Mouse (Mus musculus) ES-E14 (cell line): Measurements from ENCODE around the gene Pnpla2. TPM values are rescaled to one million over a fixed set of nuclear protein-coding genes. Genes with fewer than 3 reads are reported as not detected.

Source experiments
- DNase-seq: peaks from one replicate; pipeline ENCODE4 v3.0.0-alpha.2; 2013; ENCODE audit warnings: low read depth, low spot score
- H3K27ac ChIP-seq: 2 replicates; pipeline ENCODE4 v1.5.1; 2012; ENCODE audit warnings: low read depth, mild to moderate bottlenecking, low read length, moderate library complexity, mixed read lengths; ENCODE audit not compliant: poor library complexity, insufficient read depth, severe bottlenecking
- H3K36me3 ChIP-seq: 2 replicates; pipeline ENCODE4 v1.6.1; 2012; ENCODE audit warnings: mild to moderate bottlenecking, low read length, moderate library complexity, mixed read lengths; ENCODE audit not compliant: control insufficient read depth, poor library complexity, insufficient read depth, severe bottlenecking
- H3K4me1 ChIP-seq, 2 experiments: fragments of 150-350 bp in 1 of 2; sonication (generic) in 1 of 2; 2 replicates each; pipeline ENCODE4 v1.6.1; 2012; ENCODE audit warnings: low read length in 2 of 2, mild to moderate bottlenecking in 1 of 2, mixed read lengths in 1 of 2; ENCODE audit not compliant: control insufficient read depth in 2 of 2, insufficient read depth in 2 of 2, poor library complexity in 1 of 2
- H3K4me3 ChIP-seq, 2 experiments: fragments of 150-350 bp in 1 of 2; sonication (generic) in 1 of 2; 2 replicates each; pipeline ENCODE4 v1.5.1; 2012; ENCODE audit warnings: low read length in 2 of 2, low read depth in 1 of 2, mild to moderate bottlenecking in 1 of 2, mixed read lengths in 1 of 2; ENCODE audit not compliant: insufficient read depth in 1 of 2, poor library complexity in 1 of 2, severe bottlenecking in 1 of 2
- H3K9ac ChIP-seq: 2 replicates; pipeline ENCODE4 v1.6.1; 2012; ENCODE audit warnings: low read depth, mild to moderate bottlenecking, low read length, mixed read lengths; ENCODE audit not compliant: poor library complexity, insufficient read depth, severe bottlenecking
- H3K9me3 ChIP-seq: fragments of 150-350 bp; sonication (generic); 2 replicates; pipeline ENCODE4 v1.6.1; 2012; ENCODE audit warnings: low read depth, mild to moderate bottlenecking, low read length; ENCODE audit not compliant: control insufficient read depth, insufficient read depth
- CHD2 ChIP-seq: IDR thresholded peaks from 2 replicates; pipeline ENCODE4 v1.6.1; 2014; ENCODE audit warnings: mild to moderate bottlenecking, low read depth, low read length, inconsistent platforms
- HCFC1 ChIP-seq: IDR thresholded peaks from 2 replicates; pipeline ENCODE4 v1.6.1; 2012; ENCODE audit warnings: low read length, inconsistent platforms, borderline replicate concordance; ENCODE audit not compliant: insufficient read depth
- MAFK ChIP-seq: IDR thresholded peaks from 2 replicates; pipeline ENCODE4 v1.6.1; 2014; ENCODE audit warnings: mild to moderate bottlenecking, low read depth, low read length, inconsistent platforms; ENCODE audit not compliant: insufficient read depth
- ZC3H11A ChIP-seq: IDR thresholded peaks from 2 replicates; pipeline ENCODE4 v1.6.1; 2012; ENCODE audit warnings: low read depth, mild to moderate bottlenecking, inconsistent platforms, low read length, borderline replicate concordance
- ZNF384 ChIP-seq: IDR thresholded peaks from 2 replicates; pipeline ENCODE4 v1.6.1; 2012; ENCODE audit warnings: low read depth, low read length, inconsistent platforms
- in situ Hi-C, 2 experiments: fragments of 600-800 bp; cut with MboI; formaldehyde crosslinking; loops; one replicate each; pipeline ENCODE4 v1.15.1; 2025; ENCODE audit warnings: low sequenced_read_pairs in 2 of 2, inconsistent platforms in 1 of 2; ENCODE audit not compliant: unreplicated experiment in 2 of 2
- total RNA-seq: library from RNA; depleted of rRNA; stranded (reverse); fragments of 300-350 nt; gene quantifications from 2 replicates; pipeline ENCODE4 v1.2.3, GENCODE M21; 2012

The Pnpla2 gene
- total RNA-seq, 1 experiment, result 12.7 TPM

- H3K4me3 ChIP-seq, result peak within 1 kb of the TSS; percentile 75 to 89
- in situ Hi-C loops, result no loop called here
- TF ChIP-seq MAFK, result no peak
- no peak for TF ChIP-seq ZNF384
- TF ChIP-seq CHD2, result no peak
- TF ChIP-seq ZC3H11A, result no peak
- TF ChIP-seq HCFC1, result no peak
- no peak for DNase-seq
- H3K27ac ChIP-seq, result peak within 1 kb of the TSS; percentile 14; the same call in 1 of the 2 replicates
- peaks cover 25% of the 10 kb centered on the region for H3K36me3 ChIP-seq
- peaks cover 3 to 40% of the 10 kb centered on the region in 2 experiments; a peak in 3 of 4 replicates for H3K4me1 ChIP-seq
- peak within 1 kb of the TSS; percentile 79 for H3K9ac ChIP-seq
- no peaks in the 10 kb centered on the region for H3K9me3 ChIP-seq
These were observed 12.4 kb downstream of the Pnpla2 start, which contains the start of gene Cd151 for GRCm38 (mm10) chr7:141467230-141468030. TSS of gene Cd151 (plus strand) at chr7:141467392.

GRCm38 (mm10) chr7:141468164-141468521 is 13.1 kb downstream of the Pnpla2 start:
- in situ Hi-C loops, result no loop called here
- Histone ChIP-seq H3K27ac (no peak overlapping the region; the same call in 1 of the 2 replicates), H3K4me1 (peaks cover 3 to 42% of the 10 kb centered on the region in 2 experiments; a peak in 3 of 4 replicates), H3K36me3 (peaks cover 29% of the 10 kb centered on the region), H3K9me3 (no peaks in the 10 kb centered on the region), H3K9ac (peak overlapping the region; percentile 79; the same call in 1 of the 2 replicates), H3K4me3 (peak overlapping the region; percentile 75 to 89)
- no peak for DNase-seq
- TF ChIP-seq HCFC1 (no peak), ZC3H11A (no peak), ZNF384 (no peak)

- TF ChIP-seq ZC3H11A, result no peak
- TF ChIP-seq MAFK, result peak; percentile 51; the same call in 1 of the 2 replicates
- no peak for TF ChIP-seq CHD2
- TF ChIP-seq ZNF384, result no peak
- in situ Hi-C loops, result no loop called here
- Histone ChIP-seq H3K9ac (peak overlapping the region; percentile 79), H3K36me3 (peaks cover 29% of the 10 kb centered on the region), H3K27ac (peak overlapping the region; percentile 28; the same call in 1 of the 2 replicates), H3K4me1 (peaks cover 3 to 42% of the 10 kb centered on the region in 2 experiments; a peak in 3 of 4 replicates), H3K9me3 (no peaks in the 10 kb centered on the region), H3K4me3 (peak overlapping the region; percentile 75 to 89)
- no peak for DNase-seq
These were observed 13.7 kb downstream of the Pnpla2 start for GRCm38 (mm10) chr7:141468522-141469211.

GRCm38 (mm10) chr7:141469352-141469751 is 14.4 kb downstream of the Pnpla2 start:
- peaks cover 29% of the 10 kb centered on the region for H3K36me3 ChIP-seq
- TF ChIP-seq HCFC1 (no peak), ZNF384 (no peak), ZC3H11A (no peak), MAFK (no peak), CHD2 (no peak)
- H3K4me3 ChIP-seq, result peak overlapping the region in 1 of 2 experiments; percentile 75; a peak in 2 of 4 replicates
- H3K9ac ChIP-seq, result peak overlapping the region; percentile 64; the same call in 1 of the 2 replicates
- no peak for DNase-seq
- in situ Hi-C loops, result no loop called here
- peaks cover 3 to 38% of the 10 kb centered on the region in 2 experiments; a peak in 3 of 4 replicates for H3K4me1 ChIP-seq
- H3K27ac ChIP-seq, result no peak overlapping the region; the same call in 1 of the 2 replicates
- H3K9me3 ChIP-seq, result no peaks in the 10 kb centered on the region
